Mouse (Mus musculus) telencephalon, adult 2 months (tissue): ENCODE data around the gene Wdr31.

Experiments
- DNase-seq: peaks from one replicate; pipeline ENCODE4 v3.0.0-alpha.2; 2011; ENCODE audit warnings: low read depth, low spot score

Wdr31 gene

DNA sequence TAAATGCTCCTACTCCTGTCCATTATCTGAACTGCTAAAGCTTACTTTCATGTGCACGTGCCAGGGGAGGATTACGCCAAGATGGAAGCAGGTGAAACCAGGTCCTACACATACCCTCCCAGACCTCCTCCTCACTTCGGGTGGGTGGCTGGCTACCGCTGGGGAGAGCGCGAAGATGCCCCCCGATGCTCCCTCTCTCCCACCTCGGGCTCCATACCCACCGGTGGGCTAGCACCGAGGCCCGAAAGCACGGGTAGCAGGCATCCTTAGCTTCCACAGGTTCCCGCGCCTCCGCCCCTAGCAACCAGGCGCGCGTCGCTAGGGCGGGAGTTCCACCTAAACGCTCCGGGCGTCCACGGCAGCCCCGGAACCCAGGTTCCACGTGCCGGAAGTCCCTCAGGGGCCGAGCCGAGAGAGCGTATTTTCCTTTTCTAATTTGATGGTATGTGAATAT is at the start of gene Wdr31:
Gene Wdr31, minus strand, starts transcription at position 299 of the 454 bp plus-strand sequence.
- peak; percentile 65 for DNase-seq

DNA sequence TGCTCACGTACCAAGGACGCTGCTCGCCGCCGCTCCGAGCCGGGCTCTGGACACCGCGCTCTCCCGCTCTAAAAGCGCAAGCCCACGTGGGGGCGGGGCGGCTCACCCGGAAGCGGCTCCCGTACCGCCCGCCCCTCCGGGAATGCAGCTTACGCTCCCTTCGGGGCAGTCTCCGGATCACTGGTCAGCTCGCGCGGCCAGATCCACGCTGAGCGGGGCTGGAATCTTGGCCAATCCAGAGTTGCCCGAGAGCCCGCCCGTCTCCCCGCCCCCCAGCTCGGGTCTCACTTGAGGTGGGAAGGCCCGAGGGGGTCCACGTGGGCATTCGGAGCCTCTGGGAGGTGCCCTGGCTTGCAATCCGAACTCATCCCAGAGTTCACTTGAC is 49.1 kb upstream of the Wdr31 start, which contains the start of gene Alad:
Gene Alad, minus strand, starts transcription at position 70 of the 385 bp plus-strand sequence.
- peak; percentile 51 for DNase-seq

DNA sequence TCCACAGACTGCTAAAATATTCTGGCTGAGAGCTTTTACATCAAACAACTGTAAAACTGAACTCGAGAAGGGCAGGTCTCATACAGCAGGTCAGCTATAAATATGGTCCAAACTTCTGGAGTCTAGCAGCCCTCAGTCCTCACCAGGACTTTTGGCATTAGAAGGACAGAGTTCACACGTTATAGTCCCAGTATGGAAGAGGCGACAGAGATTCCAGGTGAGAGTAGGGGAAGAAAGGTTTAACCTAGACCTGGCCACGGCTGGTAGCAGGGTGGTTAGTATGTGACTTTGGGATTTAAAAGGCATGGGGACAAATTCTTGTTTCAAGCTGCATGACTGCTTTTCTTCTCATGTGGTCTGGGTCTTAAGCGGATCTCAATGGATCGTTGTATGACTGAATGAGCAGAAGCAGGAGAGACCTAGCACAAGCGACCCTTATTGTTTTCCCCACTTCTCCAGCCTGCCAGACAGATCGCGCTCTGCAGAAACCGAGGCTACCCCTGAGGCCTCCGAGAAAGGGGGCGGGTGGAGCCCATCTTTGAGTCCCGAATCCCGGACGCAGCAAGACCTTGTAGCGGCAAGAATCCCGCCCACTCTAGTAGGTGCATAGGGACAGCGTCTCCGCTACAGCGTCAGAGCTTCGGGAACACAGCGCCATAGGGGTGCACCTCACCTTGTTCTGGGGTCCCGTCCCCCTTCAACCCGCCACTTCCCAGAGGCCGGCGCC is 48.6 kb upstream of the Wdr31 start:
- no peak for DNase-seq

DNA sequence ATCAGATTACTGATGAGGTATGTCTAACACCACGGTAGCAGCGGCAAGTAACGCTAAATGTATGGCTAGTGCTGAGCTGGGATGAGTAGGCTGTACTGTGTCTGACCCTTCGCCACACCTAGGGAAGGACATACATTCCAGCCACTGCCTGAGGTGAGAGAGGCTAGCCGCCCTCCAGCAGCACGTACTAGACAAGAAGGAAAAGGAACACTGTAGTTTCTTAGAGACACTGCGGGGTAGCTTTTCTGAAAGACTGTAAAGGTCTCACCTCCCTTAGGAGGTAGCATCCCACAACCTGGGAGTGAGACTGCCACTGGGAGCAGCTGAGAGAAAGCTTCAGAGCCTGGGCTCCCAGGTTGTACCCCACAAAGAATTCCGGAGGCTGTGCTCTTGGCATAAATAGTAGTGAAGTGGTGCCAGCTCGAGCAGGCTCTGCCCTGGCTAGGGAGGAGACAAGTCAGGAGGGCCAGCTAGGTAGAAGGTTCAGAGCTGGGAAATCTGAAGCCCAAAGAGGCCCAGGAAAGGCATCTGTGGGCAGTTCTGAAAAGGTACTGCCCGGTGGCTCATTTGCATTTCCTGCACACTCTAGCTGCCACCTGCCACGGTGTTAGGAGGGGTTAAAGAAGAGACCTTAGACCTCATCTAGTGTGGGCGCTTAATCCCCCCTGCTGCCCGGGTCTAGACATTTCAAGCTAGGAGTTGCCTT is 47.9 kb upstream of the Wdr31 start:
- DNase-seq = no peak

GRCm38 (mm10) chr4:62517538-62518415 is 47.1 kb upstream of the Wdr31 start:
- no peak for DNase-seq

GRCm38 (mm10) chr4:62517046-62517445 is 46.4 kb upstream of the Wdr31 start:
- no peak for DNase-seq

DNA sequence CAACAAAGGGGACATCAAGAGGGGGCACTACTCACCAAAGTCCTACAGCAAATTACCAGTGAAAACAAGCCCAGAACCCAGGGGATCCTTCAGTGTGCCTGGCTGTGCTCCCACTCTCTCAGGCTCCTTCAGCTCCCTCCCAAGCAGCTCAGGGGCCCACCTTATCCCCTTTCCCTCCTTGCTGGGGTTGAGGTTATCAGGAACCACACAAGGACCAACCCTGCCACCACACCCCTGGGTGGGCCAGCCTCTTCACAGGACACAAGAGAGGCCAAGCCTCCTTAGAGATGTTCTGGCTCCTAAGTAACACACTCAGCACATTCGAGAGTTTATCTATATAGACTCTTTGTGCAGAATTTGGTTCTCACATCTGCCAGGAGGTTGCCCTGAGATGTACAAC is 45.9 kb upstream of the Wdr31 start:
- no peak for DNase-seq

GRCm38 (mm10) chr4:62516079-62516478 is 45.4 kb upstream of the Wdr31 start:
- no peak for DNase-seq

GRCm38 (mm10) chr4:62515490-62515889 is 44.8 kb upstream of the Wdr31 start:
- DNase-seq = no peak

- DNase-seq = no peak
Measured at GRCm38 (mm10) chr4:62514995-62515394, 44.3 kb upstream of the Wdr31 start.

DNA sequence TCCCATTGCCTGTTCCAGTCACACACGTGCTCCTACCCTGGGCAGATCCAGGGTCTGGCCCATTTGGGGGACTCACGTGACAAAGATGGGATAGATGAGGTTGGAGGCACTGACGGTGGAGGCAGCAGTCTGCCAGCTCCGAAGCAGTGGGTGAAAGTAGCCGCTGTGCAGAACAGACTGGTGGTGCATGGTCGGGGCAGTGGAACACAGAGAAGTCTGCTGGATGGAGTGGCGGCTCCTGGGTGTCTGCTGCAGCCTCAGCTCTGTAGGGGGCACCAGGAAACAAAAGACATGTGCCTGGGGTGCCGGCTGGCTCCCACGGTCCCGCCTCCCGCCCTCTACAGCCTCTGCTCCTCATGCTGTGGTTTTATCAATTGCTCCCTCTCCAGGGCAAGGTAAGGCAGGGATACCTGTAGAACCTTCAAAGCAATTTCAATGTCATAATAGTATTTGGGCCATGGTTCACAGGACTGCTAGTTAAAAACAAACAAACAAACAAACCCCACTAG is 43.4 kb upstream of the Wdr31 start:
- DNase-seq = no peak

- DNase-seq = no peak
Measured at GRCm38 (mm10) chr4:62509946-62510345, 39.2 kb upstream of the Wdr31 start.

- no peak for DNase-seq
Measured at GRCm38 (mm10) chr4:62508839-62509238, 38.1 kb upstream of the Wdr31 start.

DNA sequence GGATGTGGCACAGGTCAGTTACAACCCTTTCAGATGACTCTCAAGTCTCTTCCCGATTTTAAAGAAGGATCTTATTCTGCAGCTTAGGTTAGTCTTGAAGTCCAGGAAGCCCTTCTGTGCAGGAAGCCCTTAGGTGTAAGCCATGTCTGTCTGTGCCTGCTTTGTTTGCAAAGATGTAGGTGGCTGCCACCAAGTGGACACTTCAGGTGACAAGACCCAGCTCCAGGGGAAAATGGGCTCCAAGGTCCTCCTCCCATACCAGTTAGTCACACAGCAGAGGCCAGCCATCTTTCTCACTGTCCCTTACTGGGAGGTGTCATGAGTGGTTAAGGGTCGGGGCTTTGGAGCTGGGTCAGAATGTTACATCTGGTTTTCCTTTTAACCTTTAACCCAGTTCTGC is 36.1 kb upstream of the Wdr31 start:
- no peak for DNase-seq

GRCm38 (mm10) chr4:62505991-62506390 is 35.3 kb upstream of the Wdr31 start:
- no peak for DNase-seq

GRCm38 (mm10) chr4:62503374-62503970 is 32.8 kb upstream of the Wdr31 start, which contains the start of gene Hdhd3:
Gene Hdhd3, minus strand, starts transcription at chr4:62503467.
- DNase-seq = no peak

GRCm38 (mm10) chr4:62502969-62503368 is 32.3 kb upstream of the Wdr31 start:
- DNase-seq = no peak

GRCm38 (mm10) chr4:62501964-62502732 is 31.5 kb upstream of the Wdr31 start:
- peak; percentile 86 for DNase-seq

GRCm38 (mm10) chr4:62501534-62501933 is 30.8 kb upstream of the Wdr31 start:
- no peak for DNase-seq

GRCm38 (mm10) chr4:62500799-62501198 is 30.1 kb upstream of the Wdr31 start:
- DNase-seq = no peak

DNA sequence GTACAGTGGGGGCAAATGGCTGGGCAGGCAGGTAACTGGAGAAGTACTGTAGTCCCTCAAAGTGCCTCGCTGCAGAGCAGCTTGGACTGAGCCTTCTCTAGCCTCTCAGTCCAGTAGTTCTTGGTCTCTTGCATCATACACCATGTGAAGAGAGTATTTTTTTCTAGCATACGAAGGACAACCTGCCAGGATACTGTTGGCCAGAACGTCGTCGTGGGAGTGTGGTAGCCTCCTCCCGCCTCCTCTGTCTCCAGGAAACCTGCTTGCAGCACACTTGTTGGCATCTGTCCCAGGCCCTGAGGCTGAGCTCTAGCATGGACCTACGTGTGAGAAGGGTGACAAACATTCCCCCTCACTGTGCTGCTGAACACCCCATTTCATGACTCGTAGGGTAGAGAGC is 26.1 kb upstream of the Wdr31 start:
- DNase-seq = peak; percentile 76
